Mouse (Mus musculus): ENCODE results near the gene Svop.

DNA sequence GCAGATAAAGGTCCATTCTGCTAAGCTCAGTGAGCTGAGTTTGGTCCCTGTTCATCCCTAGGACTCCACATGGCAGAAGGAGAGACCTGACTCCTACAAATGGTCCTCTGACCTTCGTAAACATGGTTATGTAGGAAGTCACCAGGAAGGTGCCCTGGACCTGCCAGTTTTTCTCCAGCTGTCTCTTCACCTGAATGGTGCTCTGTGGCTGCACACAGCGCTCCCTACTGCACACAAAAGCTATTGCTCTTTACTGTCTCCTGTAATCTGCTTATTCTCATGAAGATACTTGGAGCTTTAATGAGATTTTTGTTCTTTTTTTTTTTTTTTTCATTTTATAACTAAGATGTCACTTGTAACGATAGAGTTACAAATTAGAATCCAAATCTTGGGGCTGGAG is 44.8 kb downstream of the Svop start:
- TF ChIP-seq POLR2A (IDR thresholded peaks at IDR 0.05; ENCODE audit: borderline replicate concordance, extremely low read depth, low read depth, low read length): no peak
- TF ChIP-seq CTCF (IDR thresholded peaks at IDR 0.05; ENCODE audit: insufficient read depth, low read length): peak; percentile 28; the same call in 1 of the 2 replicates

All from lung, adult 2 months (tissue).